Mouse (Mus musculus) mature B cell (primary cell): ENCODE data around the gene Urad.

Experiments used
- in situ Hi-C: fragments of 300-500 bp; cut with MboI; formaldehyde crosslinking; loops from 2 replicates; pipeline ENCODE4 v1.14.3; 2019

Urad gene

DNA sequence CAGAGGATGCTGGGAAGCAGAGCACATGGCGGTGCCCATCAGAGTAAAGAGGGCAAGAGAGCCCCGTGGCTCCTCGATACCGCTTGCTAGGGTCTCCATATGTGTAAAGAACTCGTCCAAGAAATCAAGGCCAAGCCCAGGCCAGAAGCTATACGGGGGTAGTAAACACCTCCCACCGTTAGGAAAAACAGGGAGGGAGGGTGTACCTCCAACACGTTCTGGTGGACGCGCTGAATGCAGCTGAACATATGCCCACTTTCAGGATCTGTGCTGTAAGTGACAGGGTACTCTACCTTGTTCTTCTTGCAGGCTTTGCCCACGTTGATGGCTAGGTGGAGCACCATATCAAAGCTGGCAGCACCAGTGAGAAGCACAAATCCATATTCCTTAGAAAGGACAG lies 3.7 kb upstream of the Urad start:
- in situ Hi-C loops: loop anchor here (10.0 kb wide), 3 partner anchors 411 to 651 kb away; no protein-coding TSS in a partner anchor

DNA sequence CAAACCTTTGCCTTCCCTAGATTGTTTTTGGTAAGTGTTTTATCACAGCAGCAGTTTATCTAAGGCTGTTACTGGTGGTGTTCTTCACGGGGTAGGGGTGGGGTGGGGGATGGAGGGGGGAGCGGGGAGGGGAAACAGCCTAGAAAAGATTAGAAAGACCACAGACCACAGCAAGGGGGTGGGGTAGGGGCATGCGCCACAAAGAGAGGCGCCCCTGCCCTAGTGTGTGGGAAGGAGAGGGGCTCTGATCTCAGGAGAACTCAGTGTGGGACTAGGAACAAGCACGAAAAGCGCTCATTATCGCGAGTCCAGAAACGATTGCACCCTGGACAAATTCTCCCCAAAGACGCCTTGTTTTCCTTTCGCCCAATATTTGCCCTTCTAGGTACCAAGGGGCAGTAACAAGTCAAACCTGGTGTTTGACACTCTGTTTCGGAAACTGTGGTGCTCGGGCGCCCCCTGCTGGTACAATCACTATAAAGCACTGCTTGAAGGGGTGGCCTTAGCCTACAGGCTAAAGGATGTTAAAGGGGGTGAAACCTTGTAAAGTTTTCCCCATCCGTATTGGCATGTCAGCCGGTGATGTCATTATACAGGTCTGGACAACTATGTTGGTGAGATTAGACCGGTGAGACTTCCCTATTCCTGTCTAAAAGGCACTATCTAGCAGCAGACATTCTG lies 1.1 kb upstream of the Urad start:
- in situ Hi-C loops: loop anchor here (10.0 kb wide), 3 partner anchors 409 to 649 kb away; no protein-coding TSS in a partner anchor

DNA sequence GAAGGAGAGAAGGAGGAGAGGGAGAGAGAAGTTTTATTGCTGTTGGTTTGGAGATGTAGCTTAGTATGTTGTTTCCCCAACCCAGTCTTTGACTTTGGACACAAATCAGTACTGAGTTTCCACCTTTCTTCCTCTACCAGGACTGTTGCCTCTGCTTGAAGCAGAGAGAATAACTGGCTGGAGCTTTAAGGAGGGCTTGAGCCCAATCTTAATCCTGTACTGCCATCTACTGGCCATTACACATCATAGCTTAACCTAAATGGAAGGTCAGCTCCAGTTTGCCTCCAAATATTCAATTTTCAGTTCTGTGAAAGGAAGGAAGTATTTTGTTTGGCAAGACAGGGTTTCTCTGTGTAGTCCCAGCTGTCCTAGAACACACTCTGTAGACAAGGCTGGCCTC lies 2.6 kb downstream of the Urad start:
- in situ Hi-C loops: loop anchor here (10.0 kb wide), 3 partner anchors 405 to 645 kb away; no protein-coding TSS in a partner anchor

DNA sequence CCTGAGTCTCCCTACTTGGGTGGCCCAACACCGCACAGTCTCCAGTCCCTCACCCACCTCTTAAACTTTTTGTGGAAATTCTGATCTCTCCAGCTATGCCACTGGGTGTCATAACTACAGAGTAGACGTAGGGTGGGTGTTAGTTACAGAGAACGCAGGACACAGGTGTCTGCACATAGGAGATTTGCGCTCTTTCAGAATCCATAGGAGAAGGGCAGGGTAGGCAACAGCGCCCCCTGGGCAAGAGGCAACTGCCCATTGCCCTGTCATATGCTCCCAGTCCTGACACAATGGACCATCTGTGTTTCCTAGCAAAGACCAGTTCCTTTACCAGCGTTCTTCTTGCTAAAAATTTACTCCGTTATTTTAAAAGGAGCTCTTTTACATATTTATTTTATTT lies 4.2 kb downstream of the Urad start:
- in situ Hi-C loops: no loop called here

DNA sequence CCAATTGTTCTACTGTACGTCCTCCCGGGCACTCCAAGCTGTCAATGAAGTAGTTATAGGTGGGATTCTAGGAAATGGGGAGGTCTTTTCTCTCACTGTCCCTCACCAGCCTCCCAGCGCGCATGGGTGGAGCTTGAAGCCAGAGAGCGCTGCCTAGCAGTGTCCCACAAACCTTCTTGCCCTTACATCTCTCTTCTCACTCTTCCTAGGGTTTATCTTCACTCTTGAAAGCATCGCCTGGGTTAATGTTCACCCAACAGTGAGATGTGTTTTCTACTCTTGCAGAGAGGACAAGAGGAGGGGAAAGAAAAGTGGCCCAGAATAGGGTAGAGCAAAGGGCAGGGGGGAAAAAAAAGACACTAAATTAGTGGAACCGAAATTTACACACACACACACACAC lies 4.9 kb downstream of the Urad start:
- in situ Hi-C loops: no loop called here

DNA sequence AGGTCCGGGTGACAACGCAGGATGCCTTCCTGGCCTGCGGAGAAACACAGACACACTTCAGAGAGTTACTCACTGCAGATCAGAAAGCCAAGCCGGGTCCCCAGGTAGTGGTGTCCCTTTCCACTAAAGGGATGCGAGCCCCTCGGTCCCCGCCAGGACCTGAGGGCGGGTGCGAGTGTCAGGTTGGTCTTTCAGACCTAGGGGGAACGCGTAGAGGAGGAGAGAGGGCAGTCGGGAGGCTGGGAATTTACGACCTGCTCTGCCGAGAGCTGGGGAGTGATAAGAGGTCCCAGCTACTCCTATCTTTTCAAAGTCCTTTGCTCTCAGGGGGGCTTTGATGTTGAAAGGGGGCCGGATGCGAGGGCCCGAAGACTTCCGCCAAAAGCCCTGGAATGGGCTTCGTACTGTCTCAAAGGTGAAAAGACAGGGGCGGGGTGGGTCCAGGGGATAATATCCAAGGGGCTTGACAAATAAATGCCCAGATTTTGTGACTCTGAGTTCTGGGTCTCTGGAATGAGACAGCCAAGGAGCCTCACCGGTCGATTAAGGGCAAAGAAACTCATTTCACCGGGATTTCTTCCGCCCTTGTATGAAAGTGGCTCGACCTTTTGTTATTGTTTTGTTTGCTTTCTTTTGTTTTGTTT lies 6.7 kb downstream of the Urad start:
- in situ Hi-C loops: no loop called here

DNA sequence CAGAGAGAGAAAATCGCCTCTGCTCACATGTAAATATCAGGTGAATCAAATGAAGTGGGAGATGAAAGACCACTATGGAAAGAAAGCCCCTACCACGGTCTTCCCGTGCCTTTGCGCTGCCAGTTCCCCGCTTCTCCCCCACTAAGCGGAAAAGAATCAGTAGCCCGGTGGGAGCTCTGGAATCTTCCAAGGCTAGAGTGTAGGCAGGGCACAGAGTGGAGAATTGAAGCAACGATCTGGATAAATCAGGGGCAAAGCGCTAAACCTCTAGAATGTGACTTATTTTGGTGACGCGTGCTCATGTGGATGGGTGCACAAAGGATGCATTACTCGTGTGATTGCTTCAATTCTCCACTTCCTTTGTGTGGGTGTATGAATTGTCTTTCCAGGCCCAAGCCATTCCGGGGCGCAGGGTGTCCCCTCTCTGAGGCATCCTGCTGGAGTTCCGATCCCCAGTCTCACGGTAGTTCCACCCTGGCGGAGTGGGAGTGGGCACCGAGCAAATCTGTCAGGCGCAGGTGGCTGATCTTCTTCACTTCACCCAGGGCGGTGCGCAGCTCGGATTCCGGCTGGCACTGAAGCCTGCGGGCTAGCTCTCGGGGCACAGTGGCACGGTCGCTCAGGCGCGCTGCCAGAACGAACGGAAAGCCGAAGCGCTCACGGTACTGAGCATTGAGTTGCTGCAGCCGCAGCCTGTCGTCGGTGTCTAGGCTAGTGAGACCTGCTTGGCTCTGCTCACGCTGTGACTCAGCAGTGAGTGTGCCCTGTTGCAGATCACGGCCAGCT lies 7.4 kb downstream of the Urad start:
- in situ Hi-C loops: no loop called here

DNA sequence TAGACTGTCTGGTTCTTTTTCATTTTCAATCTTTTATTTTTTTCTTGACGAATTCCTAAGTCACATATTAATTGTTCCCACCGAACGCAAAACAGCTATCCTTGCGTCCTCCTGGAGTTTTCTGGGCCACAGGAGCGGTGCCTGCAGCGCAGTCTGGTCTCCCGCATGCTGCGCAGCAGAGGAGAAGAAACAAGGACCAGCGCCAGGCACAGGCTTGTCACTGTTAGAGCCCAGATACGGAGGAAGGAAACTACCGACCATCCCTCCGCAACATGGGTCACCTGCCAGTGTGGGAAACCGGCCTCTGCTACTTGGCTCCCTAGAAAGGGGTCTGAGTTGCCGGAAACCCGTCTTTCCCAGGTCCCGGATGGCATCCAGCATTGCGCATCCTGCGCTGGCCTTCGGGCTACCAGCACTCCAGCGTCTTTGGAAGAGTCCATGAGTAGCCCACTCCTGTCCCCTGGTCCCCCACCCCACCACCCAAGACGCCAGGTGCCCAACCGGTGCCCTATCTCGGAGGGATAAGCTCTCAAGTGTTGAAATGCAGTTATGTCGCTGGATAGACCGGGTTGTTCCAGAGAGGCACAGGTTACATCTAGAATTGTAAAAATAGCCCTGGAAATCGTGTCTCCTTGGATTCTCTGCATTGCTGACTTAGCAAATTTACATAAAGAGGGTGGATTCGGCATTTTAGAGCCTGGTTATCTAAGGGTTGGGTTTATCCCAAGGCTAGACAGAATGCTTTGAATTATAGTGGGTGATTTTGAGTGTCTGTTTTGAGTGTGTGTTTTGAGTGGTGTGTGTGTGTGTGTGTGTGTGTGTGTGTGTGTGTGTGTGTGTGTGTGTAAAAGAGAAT lies 9.2 kb downstream of the Urad start:
- in situ Hi-C loops: no loop called here

DNA sequence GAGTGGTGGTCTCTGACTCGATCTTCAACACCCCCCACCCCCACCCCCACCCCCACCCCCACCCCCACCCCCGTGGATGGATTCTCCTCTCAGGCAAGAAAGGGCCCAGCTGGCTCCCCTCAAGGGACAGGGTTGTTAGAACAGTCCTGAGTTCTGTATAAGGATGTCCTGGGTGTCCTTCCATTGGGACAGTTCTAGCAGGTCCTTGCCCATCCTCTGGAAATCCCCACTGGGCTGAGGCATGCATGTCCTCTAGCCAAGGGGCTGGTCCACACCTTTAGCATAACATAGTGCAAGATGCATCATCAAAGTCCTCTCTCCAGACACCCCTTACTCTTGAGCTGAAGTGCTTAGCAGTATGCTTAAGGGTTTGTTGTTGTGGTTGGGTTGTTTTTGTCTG lies 12.5 kb downstream of the Urad start:
- in situ Hi-C loops: no loop called here

DNA sequence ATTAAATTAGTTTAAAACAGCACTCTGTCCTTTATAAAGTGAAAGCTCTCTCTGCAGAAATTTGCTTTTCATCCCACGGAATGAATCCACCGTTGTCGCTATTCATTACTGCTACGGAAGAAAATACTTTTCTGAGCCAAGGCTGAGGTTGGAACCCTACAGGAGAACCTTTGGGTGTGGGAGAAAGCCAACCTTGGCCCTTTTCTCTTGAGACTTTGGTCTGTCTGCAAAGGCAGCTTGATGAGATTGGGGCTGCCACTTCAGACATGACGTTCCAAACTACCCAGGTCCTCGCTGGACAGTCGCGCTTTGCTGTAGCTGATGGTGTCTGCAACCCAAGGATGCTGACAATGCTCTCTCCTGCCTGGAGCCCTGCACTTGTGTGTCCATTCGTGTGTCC lies 13.8 kb downstream of the Urad start:
- in situ Hi-C loops: no loop called here

DNA sequence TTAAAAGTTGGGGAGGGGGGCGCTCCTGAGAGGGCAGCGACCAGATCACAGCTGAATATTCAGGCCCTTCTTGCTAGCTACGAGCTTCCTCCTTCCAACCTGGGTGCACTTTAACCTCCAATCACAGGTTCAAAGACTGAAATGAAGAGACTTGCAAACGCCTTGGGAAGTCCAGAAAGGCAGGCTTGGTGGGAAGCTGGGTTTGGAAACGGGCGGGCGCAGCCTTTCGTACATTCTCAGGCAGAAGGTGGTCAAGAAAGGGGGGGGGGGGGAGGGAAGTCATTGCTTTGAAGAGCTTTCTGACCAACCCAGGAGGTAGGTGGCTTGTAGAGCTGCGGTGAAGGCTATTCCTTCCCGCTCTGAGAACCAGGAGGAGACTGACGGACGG lies 14.8 kb downstream of the Urad start:
- in situ Hi-C loops: no loop called here

DNA sequence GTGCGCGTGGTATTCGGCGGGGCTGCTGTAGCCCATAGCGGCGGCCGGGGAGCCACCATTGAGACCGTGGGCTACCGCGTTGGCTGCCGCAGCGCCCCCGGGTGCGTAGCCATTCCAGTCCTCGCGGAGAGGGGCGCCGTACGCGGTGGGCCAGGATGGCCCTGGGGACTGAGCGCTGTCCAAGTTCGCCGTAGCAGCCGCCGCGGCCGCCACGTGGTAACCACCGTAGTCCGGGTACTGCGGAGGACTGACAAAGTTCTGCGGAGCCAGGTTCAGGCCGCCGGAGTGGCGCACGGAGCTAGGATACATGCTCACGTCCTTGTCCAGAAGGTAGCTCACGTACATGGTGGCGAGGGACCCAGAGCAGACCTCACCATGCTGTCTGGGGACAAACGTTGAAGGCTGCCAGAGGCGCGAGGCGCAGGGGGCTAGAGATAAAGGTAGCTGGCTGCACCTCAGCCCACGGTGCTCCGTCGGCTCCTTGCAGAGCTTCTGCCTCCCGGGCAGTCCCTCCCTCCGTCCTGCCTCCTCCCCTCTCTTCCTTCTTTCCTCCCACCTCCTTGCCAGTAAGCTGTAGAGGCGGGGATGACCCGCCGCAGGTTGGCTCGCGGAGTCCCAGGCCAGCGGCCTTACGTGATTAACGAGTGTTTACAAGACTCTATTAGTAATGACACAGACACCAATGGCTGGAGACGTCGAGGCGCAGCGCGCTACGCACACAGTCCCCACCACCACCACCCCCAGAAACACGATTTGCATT lies 15.4 kb downstream of the Urad start, which contains the start of gene Cdx2:
Gene Cdx2, minus strand, starts transcription at position 633 of the 760 bp plus-strand sequence.
- in situ Hi-C loops: no loop called here

DNA sequence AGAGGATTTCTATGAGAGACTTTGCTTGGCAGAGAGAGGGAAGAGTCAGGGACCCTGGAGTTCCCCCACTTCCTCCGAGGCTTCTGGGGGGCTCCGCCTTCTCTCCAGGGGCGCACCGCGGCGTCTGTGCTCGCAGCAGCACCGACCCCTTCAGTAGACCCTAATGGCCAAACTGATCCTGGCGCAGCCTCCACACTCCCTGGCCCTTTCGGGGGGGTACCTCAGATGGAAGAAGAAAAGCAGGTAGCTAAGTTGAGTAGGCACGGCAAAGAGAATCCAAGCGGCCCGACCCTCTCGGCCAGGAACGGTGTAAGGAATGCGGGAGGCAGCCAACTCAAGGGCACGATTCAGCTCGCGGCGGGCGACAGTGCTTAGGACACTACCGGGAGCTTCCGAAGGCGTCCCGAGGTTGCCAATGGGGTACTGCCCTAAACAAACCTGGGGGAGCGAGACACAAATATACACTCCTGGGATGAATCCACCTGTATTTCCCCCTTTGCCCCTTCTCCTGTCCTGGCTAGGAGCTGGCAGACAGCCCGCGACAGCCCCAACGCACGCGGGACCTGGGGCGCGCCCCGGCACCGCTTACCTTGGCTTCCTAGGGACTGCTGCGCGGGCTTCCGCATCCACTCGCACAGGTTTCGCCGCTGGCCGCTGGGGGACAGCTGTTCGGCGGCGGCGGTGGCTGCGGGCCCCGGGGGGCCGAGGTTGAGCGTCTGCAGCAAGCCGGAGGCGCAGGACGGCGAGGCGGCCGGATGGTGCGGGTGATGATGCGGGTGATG lies 16.2 kb downstream of the Urad start:
- in situ Hi-C loops: no loop called here

DNA sequence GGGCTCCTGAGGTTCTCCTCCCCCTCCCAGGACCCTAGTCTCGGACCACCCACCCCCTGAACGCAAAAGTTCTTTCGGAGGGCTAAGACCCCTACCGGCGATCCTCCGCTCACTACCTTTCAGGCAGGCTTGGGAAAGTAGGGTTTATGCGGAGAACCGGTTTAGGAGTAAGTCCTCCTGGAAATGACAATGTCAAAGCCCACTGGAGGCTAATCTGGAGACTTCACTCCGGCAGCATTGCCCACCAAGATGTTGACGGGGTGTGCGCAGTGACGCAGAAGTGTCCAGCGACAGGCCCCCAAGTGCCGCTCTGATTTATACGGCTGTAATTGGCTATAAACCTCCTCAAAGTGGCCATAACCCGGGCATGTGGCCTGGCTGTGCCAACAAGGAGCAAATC lies 17.1 kb downstream of the Urad start:
- in situ Hi-C loops: no loop called here

DNA sequence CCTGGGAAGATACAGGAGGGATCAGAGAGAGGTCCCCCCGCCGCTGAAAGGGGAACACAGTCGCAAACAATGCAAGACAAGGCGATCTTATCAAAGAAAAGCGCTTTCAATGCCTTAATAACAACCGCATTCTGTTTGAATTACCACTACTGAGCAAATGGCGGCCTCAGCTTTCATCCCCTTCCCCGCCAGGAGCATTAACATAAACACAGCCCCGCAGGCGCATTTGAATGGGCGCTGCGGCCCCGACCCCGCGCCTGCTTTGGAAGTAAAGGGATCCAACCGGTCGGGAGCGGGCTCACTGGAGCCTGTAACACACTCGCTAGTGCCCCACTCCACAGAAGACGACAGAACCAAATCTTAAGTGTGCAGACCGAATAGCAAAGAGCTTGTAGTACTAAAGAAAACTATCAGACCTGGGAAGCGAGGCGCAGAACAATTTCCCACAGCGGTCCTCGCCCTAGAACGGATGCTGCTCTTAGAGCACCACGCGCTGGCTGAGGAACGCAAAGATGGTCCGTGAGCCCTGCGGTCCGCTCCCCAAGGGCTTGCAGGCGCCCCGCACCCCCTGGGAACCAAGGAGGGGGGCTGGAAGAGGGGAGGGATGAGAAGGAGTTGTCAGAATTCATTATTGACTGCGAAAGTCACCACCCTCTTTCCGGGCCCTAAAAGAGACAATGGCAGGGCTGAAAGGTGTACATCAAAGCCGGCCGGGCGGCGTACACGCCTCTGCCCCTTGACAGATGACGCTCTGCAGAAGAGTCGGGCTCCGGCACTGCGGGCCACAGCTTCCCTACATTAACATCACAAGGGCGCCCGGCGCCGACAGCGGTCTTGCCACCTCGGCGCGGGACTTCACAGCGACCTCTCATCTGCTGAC lies 17.7 kb downstream of the Urad start:
- in situ Hi-C loops: loop anchor here (5.0 kb wide), 1 partner anchor 612 kb away; no protein-coding TSS in a partner anchor

DNA sequence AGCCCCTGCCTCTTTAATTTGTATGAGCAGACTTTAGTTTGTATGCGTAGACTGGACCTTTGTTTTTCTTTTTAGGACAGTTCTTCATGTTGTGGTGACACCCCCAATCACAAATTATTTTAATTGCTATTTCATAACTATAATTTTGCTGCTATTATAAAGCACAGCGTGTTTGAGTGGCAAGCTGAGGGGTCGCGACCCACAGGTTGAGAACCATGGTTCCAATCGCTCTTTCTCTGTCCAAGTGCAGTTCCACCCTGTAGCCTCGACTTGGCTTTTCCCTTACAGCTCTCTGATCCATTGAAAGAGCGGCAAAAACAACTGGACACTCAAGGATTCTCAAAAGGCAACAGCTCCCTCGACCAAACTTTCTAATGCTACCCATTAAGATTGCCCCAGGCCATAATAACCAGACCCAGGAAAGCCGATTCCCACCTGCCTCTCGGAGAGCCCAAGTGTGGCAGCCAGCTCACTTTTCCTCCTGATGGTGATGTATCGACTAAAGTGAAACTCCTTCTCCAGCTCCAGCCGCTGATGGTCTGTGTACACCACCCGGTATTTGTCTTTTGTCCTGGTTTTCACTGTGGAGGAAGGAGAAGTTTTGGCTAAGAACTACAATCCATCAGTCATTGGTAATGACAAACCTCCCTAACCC lies 19.4 kb downstream of the Urad start:
- in situ Hi-C loops: loop anchor here (5.0 kb wide), 1 partner anchor 611 kb away; no protein-coding TSS in a partner anchor

DNA sequence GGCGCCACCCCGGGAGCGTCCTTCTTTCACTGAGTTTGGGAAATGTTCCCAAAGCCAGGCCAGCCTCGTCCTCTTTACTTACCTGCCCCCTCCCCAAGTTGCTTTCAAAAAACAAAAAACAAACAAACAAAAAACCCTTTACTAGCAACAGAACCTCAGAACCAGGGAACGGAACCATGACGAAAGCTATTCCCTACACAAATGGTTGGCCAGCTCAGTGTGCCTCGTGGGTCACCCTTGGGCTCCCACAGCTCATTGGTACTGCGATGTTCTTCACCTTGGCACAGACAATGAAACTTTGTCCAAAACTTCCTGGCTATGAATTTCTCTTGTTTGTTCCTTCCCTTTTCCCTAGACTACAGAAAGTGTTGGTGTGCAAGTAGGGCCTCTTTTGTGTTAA lies 20.1 kb downstream of the Urad start:
- in situ Hi-C loops: loop anchor here (5.0 kb wide), 1 partner anchor 610 kb away; no protein-coding TSS in a partner anchor

DNA sequence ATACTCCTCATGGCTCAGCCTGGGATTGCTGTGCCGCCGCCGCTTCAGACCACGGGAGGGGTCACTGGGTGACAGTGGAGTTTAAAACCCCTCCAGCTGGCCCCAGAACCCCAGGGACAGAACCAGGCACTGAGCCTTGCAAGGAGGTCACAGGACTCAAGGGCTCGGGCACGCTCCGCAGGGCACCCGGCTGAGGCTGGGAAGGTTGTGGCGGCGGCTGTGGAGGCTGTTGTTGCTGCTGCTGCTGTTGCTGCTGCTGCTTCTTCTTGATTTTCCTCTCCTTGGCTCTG lies 20.5 kb downstream of the Urad start:
- in situ Hi-C loops: loop anchor here (5.0 kb wide), 1 partner anchor 609 kb away; no protein-coding TSS in a partner anchor
